ENCODE assay signal across 17 mouse cellular contexts in genomic region chr4:103754561-103754960, GRCm38 (mm10).
DNase-seq lines count a peak whose midpoint lies in the region; ATAC-seq and TF ChIP-seq lines count a peak whose summit lies in the region.
"Had no signal": no experiment of that assay in that cellular context is flagged by ENCODE, and none has a peak within 500 bp of the region (broad histone marks: within the 10 kb centered on the region; RNA-seq: fewer than 3 reads in every experiment).

No protein-coding gene starts in this region.

- WGBS in lung, embryonic 14.5 days: 55% methylated on average over 7 of the region's 7 CpGs

- DNase-seq in adrenal gland, postnatal 10 days: peak; percentile 2
- no peak for DNase-seq in adrenal gland, postnatal 25 days
- peak; percentile 9 for DNase-seq in lung, embryonic 14.5 days
- DNase-seq in lung, postnatal 36 days: no peak
- peak; percentile 13 for DNase-seq in forelimb bud, embryonic 11.5 days (ENCODE audit: low read depth, low spot score)
- DNase-seq in frontal cortex, postnatal 25 days (ENCODE audit: low spot score in 2 of 2): no peak
- DNase-seq: cerebellum, adult 11 months; cerebellum, adult 9-10 months; cerebellum, postnatal 25 days; gastrocnemius, postnatal 14 days; heart, postnatal 36 days had no signal

- H3K9ac ChIP-seq in lung, embryonic 14.5 days: no peak overlapping the region
- H3K9ac ChIP-seq: embryonic facial prominence, embryonic 12.5 days; forebrain, embryonic 15.5 days; heart, embryonic 13.5 days; hindbrain, embryonic 15.5 days had no signal

- no peaks in the 10 kb centered on the region for H3K4me1 ChIP-seq in lung, embryonic 14.5 days (ENCODE audit: insufficient read depth)
- H3K4me1 ChIP-seq: heart, embryonic 13.5 days; hindbrain, embryonic 15.5 days had no signal

- H3K4me2 ChIP-seq in lung, embryonic 14.5 days: no peak overlapping the region
- H3K4me2 ChIP-seq: embryonic facial prominence, embryonic 12.5 days; forebrain, embryonic 15.5 days; heart, embryonic 13.5 days; hindbrain, embryonic 15.5 days had no signal

- H3K27ac ChIP-seq in lung, embryonic 14.5 days (ENCODE audit: low read depth): no peak overlapping the region
- H3K27ac ChIP-seq: embryonic facial prominence, embryonic 12.5 days; forebrain, embryonic 15.5 days; heart, embryonic 13.5 days; hindbrain, embryonic 15.5 days had no signal

- no peak; the same call in 1 of the 2 replicates for ATAC-seq in lung, embryonic 14.5 days (ENCODE audit: insufficient read depth)
- ATAC-seq: forebrain, embryonic 15.5 days; intestine, embryonic 16.5 days had no signal

- H3K9me3 ChIP-seq in lung, embryonic 14.5 days (ENCODE audit: low read depth, low read length): no peaks in the 10 kb centered on the region
- H3K9me3 ChIP-seq: embryonic facial prominence, embryonic 12.5 days; forebrain, embryonic 15.5 days; heart, embryonic 13.5 days; hindbrain, embryonic 15.5 days had no signal

- no peak for TF ChIP-seq CTCF in lung, embryonic 14.5 days (IDR thresholded peaks at IDR 0.05; ENCODE audit: low read depth)

- no peak overlapping the region for H3K4me3 ChIP-seq in lung, embryonic 14.5 days (ENCODE audit: low read depth, low read length)
- H3K4me3 ChIP-seq: embryonic facial prominence, embryonic 12.5 days; forebrain, embryonic 15.5 days; heart, embryonic 13.5 days; hindbrain, embryonic 15.5 days had no signal

- H3K36me3 ChIP-seq in lung, embryonic 14.5 days (ENCODE audit: insufficient read depth): no peaks in the 10 kb centered on the region
- H3K36me3 ChIP-seq: embryonic facial prominence, embryonic 12.5 days; forebrain, embryonic 15.5 days; heart, embryonic 13.5 days; hindbrain, embryonic 15.5 days had no signal

- no peaks in the 10 kb centered on the region for H3K27me3 ChIP-seq in lung, embryonic 14.5 days (ENCODE audit: insufficient read depth, low read length)
- H3K27me3 ChIP-seq: CH12.LX; embryonic facial prominence, embryonic 12.5 days; forebrain, embryonic 15.5 days; heart, embryonic 13.5 days; hindbrain, embryonic 15.5 days had no signal

Comparison
In these comparisons a context has a peak if more than half of its experiments do, and no peak if none do; other contexts are left out.
1. DNase-seq: peak in adrenal gland, postnatal 10 days (single experiment), lung, embryonic 14.5 days (single experiment) and forelimb bud, embryonic 11.5 days (single experiment); none in adrenal gland, postnatal 25 days (single experiment), lung, postnatal 36 days (single experiment) and frontal cortex, postnatal 25 days (0 of 2).